Mouse (Mus musculus): ENCODE measurements around the gene Itgb1bp1.

Itgb1bp1 gene

GRCm38 (mm10) chr12:21204701-21205312, 81.3 kb downstream of the Itgb1bp1 start:
- in situ Hi-C loops (cut with MboI; ENCODE audit: low sequenced_read_pairs), result no loop called here

GRCm38 (mm10) chr12:21201485-21202269, 84.4 kb downstream of the Itgb1bp1 start:
- in situ Hi-C loops (cut with MboI; ENCODE audit: low sequenced_read_pairs), result no loop called here

- in situ Hi-C loops (cut with MboI; ENCODE audit: low sequenced_read_pairs), result no loop called here
These were observed 85.5 kb downstream of the Itgb1bp1 start for GRCm38 (mm10) chr12:21200613-21201012.

- in situ Hi-C loops (cut with MboI; ENCODE audit: low sequenced_read_pairs), result no loop called here
These were observed 89.7 kb downstream of the Itgb1bp1 start for GRCm38 (mm10) chr12:21196420-21196819.

- in situ Hi-C loops (cut with MboI; ENCODE audit: low sequenced_read_pairs), result no loop called here
These were observed 90.6 kb downstream of the Itgb1bp1 start for GRCm38 (mm10) chr12:21195497-21195896.

- in situ Hi-C loops (cut with MboI; ENCODE audit: low sequenced_read_pairs), result no loop called here
These were observed 94.5 kb downstream of the Itgb1bp1 start for GRCm38 (mm10) chr12:21191546-21191945.

All from CH12F3 (cell line).